Mouse (Mus musculus) heart, postnatal 0 days (tissue): ENCODE measurements at regions not wholly inside any gene's neighbourhood (a gene's known extent, or its start where the extent isn't known, plus 50 kb on each side); places are given as distances from the start of the nearest gene placed in this dataset.

Experiments used
- ATAC-seq: fragments of 200-750 bp; cut with Nextera tagmentation; 2 replicates; pipeline ENCODE4 v1.8.0; 2017; ENCODE audit warnings: low read depth, moderate number of reproducible peaks, moderate library complexity; ENCODE audit not compliant: insufficient read depth
- DNase-seq: peaks from one replicate; pipeline ENCODE4 v3.0.0-alpha.2; 2016; ENCODE audit warnings: low spot score
- H3K27ac ChIP-seq: fragments of 300-500 bp; sonication (generic); 2 replicates; pipeline ENCODE4 v1.5.1; 2014; ENCODE audit warnings: low read depth, mild to moderate bottlenecking
- H3K27me3 ChIP-seq: fragments of 300-500 bp; sonication (generic); 2 replicates; pipeline ENCODE4 v1.6.1; 2014; ENCODE audit warnings: low read length, mixed read lengths; ENCODE audit not compliant: control insufficient read depth, insufficient read depth
- H3K36me3 ChIP-seq: fragments of 300-500 bp; sonication (generic); replicated peaks from 2 replicates; pipeline ENCODE4 v1.6.1; 2014; ENCODE audit warnings: low read length, mixed read lengths; ENCODE audit not compliant: control insufficient read depth, insufficient read depth
- H3K4me1 ChIP-seq: fragments of 300-500 bp; sonication (generic); 2 replicates; pipeline ENCODE4 v1.6.1; 2014; ENCODE audit warnings: antibody characterized with exemption; ENCODE audit not compliant: control insufficient read depth, insufficient read depth
- H3K4me2 ChIP-seq: fragments of 300-500 bp; sonication (generic); 2 replicates; pipeline ENCODE4 v1.6.1; 2014; ENCODE audit warnings: low read depth, mild to moderate bottlenecking, low read length, moderate library complexity
- H3K4me3 ChIP-seq: fragments of 300-500 bp; sonication (generic); 2 replicates; pipeline ENCODE4 v1.5.1; 2014; ENCODE audit warnings: low read depth, low read length
- H3K9ac ChIP-seq: fragments of 300-500 bp; sonication (generic); replicated peaks from 2 replicates; pipeline ENCODE4 v1.6.1; 2014; ENCODE audit warnings: low read depth, low read length, mixed read lengths
- H3K9me3 ChIP-seq: fragments of 300-500 bp; sonication (generic); replicated peaks from 2 replicates; pipeline ENCODE4 v1.6.1; 2016; ENCODE audit warnings: low read length; ENCODE audit not compliant: control insufficient read depth
- CTCF ChIP-seq: IDR thresholded peaks from 2 replicates; pipeline ENCODE4 v1.5.1; 2016; ENCODE audit warnings: antibody characterized with exemption, control low read depth, low read depth
- EP300 ChIP-seq: IDR thresholded peaks from 2 replicates; pipeline ENCODE4 v1.6.1; 2016; ENCODE audit warnings: antibody characterized with exemption, low read depth
- WGBS: fragments of 180-500 bp; shearing (Covaris S2); extraction: QIAGEN DNeasy Blood & Tissue Kit; methylation state at CpG from one replicate; pipeline ENCODE4 v1.1.7; 2014; 5-methylcytosine and 5-hydroxymethylcytosine counted together

GRCm38 (mm10) chr16:29841132-29841531 lies 223.1 kb upstream of the Hes1 start:
- Histone ChIP-seq H3K27me3 (no peaks in the 10 kb centered on the region), H3K9ac (no peak overlapping the region), H3K27ac (no peak overlapping the region), H3K9me3 (no peaks in the 10 kb centered on the region), H3K36me3 (no peaks in the 10 kb centered on the region), H3K4me3 (no peak overlapping the region), H3K4me1 (peaks cover 6% of the 10 kb centered on the region), H3K4me2 (no peak overlapping the region)
- no peak for ATAC-seq
- no peak for DNase-seq
- WGBS = 63% methylated on average over 4 of the region's 4 CpGs
- no peak for TF ChIP-seq EP300
- TF ChIP-seq CTCF = no peak

- Histone ChIP-seq H3K27ac (no peak overlapping the region), H3K4me2 (no peak overlapping the region), H3K36me3 (no peaks in the 10 kb centered on the region), H3K4me3 (no peak overlapping the region), H3K27me3 (no peaks in the 10 kb centered on the region), H3K4me1 (peaks cover 6% of the 10 kb centered on the region), H3K9ac (no peak overlapping the region), H3K9me3 (no peaks in the 10 kb centered on the region)
- WGBS = 88% methylated on average over 4 of the region's 4 CpGs
- DNase-seq (no peak), ATAC-seq (no peak)
- no peak for TF ChIP-seq EP300
- no peak for TF ChIP-seq CTCF
Measured at GRCm38 (mm10) chr16:29842071-29842470, 222.1 kb upstream of the Hes1 start.

GRCm38 (mm10) chr16:29843490-29843889 lies 220.7 kb upstream of the Hes1 start:
- Histone ChIP-seq H3K4me2 (no peak overlapping the region), H3K9me3 (no peaks in the 10 kb centered on the region), H3K27me3 (no peaks in the 10 kb centered on the region), H3K4me1 (peaks cover 6% of the 10 kb centered on the region), H3K36me3 (no peaks in the 10 kb centered on the region), H3K9ac (no peak overlapping the region), H3K27ac (no peak overlapping the region), H3K4me3 (no peak overlapping the region)
- ATAC-seq (no peak), DNase-seq (no peak)
- WGBS = 60% methylated on average over 7 of the region's 7 CpGs
- no peak for TF ChIP-seq EP300

DNA sequence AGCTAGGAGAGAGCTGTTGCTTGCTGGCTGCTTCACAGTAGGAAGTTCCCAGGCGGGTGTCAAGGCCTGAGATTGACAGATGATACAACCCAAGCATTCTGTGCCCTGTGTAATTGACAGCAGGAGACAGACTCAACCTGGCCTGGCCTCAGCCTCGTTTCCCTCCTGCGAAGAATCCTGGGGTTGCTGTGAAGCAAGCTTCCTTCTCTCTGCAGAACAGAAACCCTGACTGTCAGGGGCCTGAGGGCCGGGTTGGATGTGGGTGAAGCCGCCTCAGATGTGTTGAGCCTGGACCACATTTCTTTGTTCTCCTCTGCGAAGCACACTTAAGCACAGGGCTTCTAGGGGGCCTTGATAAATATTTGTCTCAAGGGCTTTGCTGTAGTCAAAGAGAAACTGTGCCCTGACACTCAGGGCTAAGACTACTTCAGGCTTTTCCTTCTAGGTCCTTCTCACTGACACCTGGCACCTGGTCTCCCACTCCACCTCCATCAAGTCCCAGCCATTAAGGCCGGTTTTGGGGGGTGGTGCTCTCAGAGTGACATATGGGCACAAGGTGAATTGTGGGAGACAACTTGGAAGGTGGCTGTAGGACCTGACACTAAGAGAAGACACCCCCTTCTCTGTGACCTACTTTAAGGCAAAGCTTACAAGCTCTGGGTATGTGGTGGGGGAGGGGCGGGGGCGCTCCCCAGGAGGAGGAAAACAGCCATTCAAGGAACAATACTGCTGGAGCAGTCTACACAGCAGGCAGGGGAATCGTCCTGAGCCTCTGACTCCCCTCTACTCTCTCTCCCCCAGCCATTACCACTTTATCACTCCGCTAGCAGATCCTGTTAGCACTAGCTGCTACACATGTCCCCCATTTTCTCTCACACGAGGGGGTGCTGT lies 219.2 kb upstream of the Hes1 start:
- Histone ChIP-seq H3K9me3 (no peaks in the 10 kb centered on the region), H3K36me3 (no peaks in the 10 kb centered on the region), H3K9ac (no peak overlapping the region), H3K4me2 (no peak overlapping the region), H3K27ac (peak overlapping the region; percentile 41; the same call in 1 of the 2 replicates), H3K4me1 (no peaks in the 10 kb centered on the region; the same call in none of the 2 replicates), H3K4me3 (no peak overlapping the region), H3K27me3 (no peaks in the 10 kb centered on the region)
- 50% methylated on average over 10 of the region's 12 CpGs for WGBS
- TF ChIP-seq CTCF (no peak), EP300 (no peak)
- DNase-seq (no peak), ATAC-seq (no peak)

DNA sequence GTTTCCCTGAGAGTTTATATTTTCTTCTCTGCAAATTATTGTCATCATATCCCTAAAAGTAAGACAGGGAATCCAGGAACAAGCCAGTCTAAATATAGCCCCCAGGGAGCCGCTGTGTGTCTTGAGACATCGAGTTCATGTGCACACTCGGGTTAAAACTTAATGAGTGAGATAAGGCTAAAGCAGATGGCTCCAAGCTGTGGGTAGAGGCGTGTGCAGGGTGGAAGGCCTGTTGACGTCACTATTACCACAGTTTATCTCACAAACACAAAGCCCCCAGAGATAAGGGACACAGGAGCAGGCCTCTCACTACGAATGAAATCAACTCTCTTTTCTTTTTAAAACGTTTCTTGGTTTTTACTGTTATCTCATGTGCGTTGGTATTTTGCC lies 218.6 kb upstream of the Hes1 start:
- Histone ChIP-seq H3K4me1 (no peaks in the 10 kb centered on the region; the same call in none of the 2 replicates), H3K9me3 (no peaks in the 10 kb centered on the region), H3K4me3 (no peak overlapping the region), H3K36me3 (no peaks in the 10 kb centered on the region), H3K9ac (no peak overlapping the region), H3K27me3 (no peaks in the 10 kb centered on the region), H3K27ac (peak overlapping the region; percentile 41; the same call in 1 of the 2 replicates), H3K4me2 (no peak overlapping the region)
- TF ChIP-seq EP300 (no peak), CTCF (no peak)
- peak; percentile 36 for DNase-seq
- no peak for ATAC-seq
- WGBS = 17% methylated on average over 8 of the region's 8 CpGs

GRCm38 (mm10) chr16:29847059-29847458 lies 217.1 kb upstream of the Hes1 start:
- 71% methylated on average over 1 of the region's 1 CpGs for WGBS
- Histone ChIP-seq H3K9ac (no peak overlapping the region), H3K27ac (no peak overlapping the region), H3K4me1 (no peaks in the 10 kb centered on the region; the same call in none of the 2 replicates), H3K9me3 (no peaks in the 10 kb centered on the region), H3K4me2 (no peak overlapping the region), H3K4me3 (no peak overlapping the region), H3K27me3 (no peaks in the 10 kb centered on the region), H3K36me3 (no peaks in the 10 kb centered on the region)
- ATAC-seq (no peak), DNase-seq (no peak)
- TF ChIP-seq CTCF = no peak
- no peak for TF ChIP-seq EP300
